Mouse (Mus musculus) v-Abl transformed pro-B cells (cell line): Measurements from ENCODE around the gene Col6a2.

ENCODE experiments used
- in situ Hi-C, 2 experiments: fragments of 400-800 bp; cut with MboI; formaldehyde crosslinking; loops; one replicate each; pipeline ENCODE4 v1.15.1; 2025; ENCODE audit not compliant: unreplicated experiment in 2 of 2

Gene Col6a2

GRCm38 (mm10) chr10:76554061-76554460 lies 69.4 kb downstream of the Col6a2 start:
- in situ Hi-C loops, result no loop called here

- in situ Hi-C loops, result no loop called here
These were observed 71.9 kb downstream of the Col6a2 start for GRCm38 (mm10) chr10:76551556-76551955.

- in situ Hi-C loops, result no loop called here
These were observed 73.0 kb downstream of the Col6a2 start for GRCm38 (mm10) chr10:76550458-76550857.

- in situ Hi-C loops, result no loop called here
These were observed 75.2 kb downstream of the Col6a2 start for GRCm38 (mm10) chr10:76548218-76548617.

GRCm38 (mm10) chr10:76546566-76546965 lies 76.9 kb downstream of the Col6a2 start:
- in situ Hi-C loops, result no loop called here
